Mouse (Mus musculus) mouse trophoblast stem cell (cell line): ENCODE measurements around the gene Denr.

Experiments
- in situ Hi-C, 2 experiments: fragments of 300-500 bp; cut with MseI, MboI; formaldehyde crosslinking; loops; 2 replicates in 1 of 2; 3 replicates in 1 of 2; pipeline ENCODE4 v1.15.1; 2025

The Denr gene

DNA sequence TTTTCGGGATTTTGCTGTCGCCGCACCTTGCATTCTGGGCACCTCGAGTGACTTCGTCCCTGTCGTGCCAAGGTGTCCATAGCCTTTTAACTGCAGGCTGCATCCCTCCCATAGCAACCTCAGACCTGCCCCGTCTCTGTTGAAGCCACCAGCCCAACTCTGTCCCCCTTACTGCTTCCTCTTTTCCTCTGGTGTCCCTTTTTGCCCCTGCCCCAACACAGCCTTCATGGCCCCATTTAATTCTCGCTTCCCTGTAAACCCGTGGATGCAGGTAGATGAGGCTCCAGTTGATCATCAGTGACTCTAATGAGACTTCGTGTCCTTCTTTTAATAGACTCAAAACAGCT lies 629 bp downstream of the Denr start:
- in situ Hi-C loops = no loop called here

DNA sequence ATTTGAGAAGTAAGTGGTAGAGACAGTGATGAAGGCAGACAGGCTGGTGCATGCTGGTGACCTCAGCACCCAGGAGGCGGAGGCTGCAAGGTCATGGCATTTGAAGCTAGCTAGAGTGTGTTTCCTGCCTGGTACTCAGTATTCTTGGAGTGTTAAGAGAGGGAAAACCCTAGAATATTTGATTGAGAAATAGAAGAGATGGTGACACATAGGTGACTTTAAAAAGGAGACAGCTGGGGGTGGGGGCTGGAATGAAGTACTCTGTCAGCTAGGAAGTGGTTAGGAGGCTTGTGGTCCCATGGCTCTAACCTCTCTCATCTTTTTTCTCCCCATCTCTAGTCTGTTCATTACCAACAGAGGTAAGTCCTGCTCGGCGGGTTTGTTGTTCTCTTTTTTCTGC lies 7.9 kb downstream of the Denr start:
- in situ Hi-C loops = no loop called here

DNA sequence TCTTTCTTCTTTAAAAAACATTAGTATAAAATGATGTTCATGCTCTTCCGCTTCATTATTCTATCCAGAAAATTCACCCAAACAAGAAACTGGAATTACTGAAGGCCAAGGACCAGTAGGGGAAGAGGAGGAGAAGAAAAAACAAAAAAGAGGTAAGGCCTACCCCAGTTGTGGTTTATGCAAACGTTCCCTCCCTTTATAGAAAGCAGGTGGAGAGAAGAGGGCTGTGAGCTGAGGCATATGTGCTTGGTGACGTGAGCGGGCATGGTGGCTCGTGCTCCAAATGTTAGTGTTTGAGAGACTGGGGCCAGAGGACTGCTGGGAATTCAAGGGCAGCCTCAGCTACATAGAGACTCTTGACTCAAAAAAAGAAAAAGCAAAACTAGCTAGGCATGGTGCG lies 15.1 kb downstream of the Denr start:
- in situ Hi-C loops = no loop called here

DNA sequence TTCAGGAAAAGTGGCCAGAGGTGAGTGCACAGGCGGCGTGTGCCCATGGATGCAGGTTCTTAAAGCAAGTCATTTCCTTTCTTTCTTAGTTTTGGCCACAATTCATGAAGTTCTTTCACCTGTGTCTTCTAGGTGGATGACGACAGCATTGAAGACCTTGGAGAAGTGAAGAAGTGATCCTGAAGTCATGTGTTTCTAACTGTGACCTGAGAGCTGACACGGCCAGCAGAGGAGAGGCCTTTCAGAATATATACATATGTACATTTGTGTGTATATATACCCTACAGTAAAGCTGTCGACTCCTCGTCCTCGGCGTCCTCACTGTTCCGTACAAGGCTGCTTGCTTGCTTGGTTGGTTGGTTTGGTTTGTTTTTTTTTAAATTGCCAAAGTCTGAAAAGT lies 20.1 kb downstream of the Denr start, which contains the start of gene Gm43518:
Gene Gm43518, plus strand, starts transcription at position 301 of the 400 bp plus-strand sequence.
- in situ Hi-C loops = no loop called here

DNA sequence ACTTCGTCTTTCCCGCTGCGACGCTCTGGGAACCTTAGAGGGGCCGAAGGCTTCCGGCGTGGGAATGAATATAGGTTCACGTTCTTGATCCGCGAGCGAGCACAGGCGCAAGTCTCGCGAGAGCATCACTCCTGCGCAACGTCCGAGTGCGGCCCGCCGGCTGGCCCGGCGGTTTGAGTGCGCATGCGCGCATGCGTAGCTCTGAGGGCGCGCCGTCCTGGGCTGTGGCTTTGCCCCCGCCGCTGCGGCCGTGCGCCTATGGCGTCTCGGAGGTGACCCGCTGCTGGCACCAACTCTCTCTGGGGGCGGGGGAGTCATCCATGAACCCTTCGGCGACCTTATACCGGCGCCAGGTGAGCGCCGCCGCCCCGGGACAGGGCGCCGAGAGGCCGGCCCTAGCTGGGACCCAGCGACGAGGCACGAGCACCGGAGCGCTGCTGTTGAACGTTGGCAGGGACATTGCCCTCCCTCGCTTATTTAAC lies 23.6 kb downstream of the Denr start, which contains the start of gene Ccdc62:
Gene Ccdc62, plus strand, starts transcription at position 172 of the 482 bp plus-strand sequence.
- in situ Hi-C loops = no loop called here

DNA sequence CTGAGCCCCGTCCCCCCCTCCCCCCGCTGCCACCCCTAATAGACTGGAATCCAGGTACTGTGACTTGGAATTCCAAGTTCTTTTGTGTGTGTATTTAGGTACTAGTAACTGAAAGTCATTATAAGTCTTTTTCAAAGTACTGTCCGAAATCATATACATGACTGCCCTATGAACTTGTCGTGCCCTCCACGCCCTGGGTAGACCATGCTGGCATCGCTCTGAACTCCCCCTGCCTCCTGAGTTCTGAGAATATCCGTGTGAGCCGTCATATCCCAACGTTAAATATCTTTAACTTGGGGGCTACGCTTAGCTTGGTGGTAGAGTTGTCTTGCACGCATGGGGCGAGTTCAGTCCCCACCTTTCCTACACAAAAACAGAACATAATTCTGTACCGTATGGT lies 24.2 kb downstream of the Denr start:
- in situ Hi-C loops = no loop called here

DNA sequence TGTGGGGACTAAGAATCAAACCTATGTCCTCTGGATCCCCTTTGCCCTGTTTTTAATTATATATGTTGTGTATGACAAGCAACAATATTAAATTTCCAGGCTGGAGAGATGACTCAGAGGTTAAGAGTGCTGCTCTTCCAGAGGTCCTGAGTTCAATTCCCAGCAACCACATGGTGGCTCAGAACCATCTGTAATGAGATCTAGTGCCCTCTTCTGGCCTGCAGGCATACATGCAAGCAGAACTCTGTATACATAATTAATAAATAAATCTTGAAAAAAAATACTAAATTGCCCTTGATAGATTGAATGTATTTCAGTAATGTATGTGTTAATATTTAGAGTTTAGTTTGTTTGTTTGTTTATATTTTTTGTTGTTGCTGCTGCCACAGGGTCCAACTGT lies 26.0 kb downstream of the Denr start:
- in situ Hi-C loops = no loop called here

DNA sequence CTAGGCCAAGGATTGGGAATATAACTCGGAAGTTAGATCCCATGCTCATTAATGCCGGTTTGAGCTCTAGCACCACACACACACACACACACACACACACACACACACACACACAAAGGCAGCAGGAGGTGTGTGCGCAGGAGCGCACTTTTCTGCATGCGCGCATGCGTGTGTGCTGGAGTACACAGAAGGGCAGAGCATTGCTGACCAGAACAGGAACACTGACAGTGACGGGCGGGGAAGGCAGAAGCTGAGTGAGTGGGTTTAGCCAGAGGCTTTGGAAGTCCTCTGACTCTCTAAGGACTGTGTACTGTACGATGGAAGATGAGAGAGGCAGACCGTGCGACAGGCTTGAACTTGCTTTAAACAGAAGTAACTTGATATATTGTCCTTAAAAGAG lies 26.6 kb downstream of the Denr start:
- in situ Hi-C loops = no loop called here

DNA sequence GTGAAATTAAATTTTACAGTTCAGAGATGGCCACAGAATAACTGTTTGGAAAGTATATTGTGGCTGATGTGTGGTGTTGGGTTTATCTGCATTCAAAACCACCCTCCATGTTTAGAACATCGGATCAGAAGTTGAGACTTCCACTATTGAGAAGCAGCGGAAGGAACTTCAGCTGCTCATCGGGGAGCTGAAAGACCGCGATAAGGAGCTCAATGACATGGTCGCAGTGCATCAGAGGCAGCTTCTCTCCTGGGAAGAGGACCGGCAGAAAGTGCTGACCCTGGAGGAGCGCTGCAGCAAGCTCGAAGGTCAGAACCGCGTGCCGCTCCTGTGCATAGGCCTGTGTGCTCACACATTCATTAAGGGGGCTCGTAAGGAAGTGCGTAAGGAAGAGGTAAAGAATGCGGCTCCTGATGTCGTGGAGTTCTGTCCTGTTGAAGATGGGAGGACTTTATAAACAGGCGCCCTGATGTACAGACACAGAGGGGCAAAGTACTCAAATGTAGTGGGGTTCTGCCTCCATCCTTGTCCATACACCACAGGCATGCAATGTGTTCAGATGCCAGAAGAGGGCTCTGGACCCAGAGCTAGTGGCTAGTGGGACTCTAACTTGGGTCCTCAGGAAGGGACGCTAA lies 27.1 kb downstream of the Denr start:
- in situ Hi-C loops = no loop called here

DNA sequence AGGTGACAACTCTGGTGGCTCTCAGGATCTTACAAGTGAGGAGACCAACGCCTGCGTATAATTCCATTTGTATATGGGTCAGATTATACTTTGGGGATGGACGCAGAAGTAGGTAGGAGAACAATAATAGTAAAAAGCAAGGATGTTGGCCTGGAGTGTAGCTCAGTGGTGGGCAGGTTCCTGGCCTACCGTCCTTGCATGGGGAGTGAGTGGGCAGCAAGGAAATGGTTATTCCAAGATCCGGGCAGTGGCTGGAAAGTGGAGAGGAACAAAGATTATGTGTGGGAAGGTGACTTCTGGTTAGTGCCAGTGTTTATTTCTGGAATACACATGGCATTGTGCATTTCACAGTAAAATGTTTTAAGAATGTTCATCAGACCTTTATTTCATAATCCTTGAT lies 29.0 kb downstream of the Denr start:
- in situ Hi-C loops = no loop called here

DNA sequence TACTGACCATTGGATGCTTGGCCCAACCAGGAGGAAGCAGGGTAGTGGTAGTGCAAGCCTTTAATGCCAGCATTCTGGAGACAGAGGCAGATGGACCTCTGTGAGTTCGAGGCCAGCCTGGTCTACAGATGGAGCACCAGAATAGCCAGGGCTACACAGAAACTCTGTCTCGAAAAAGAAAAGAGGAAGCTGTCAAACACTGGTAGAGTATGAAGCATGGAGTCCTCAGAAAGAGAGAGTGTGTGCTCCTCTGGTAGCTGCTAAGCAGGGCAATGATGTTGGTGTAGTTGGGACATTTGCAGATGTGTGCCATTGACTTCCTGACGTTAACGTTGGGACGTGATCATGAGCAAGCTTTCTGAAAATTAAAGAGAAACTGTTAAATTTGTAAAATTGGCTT lies 31.5 kb downstream of the Denr start:
- in situ Hi-C loops = no loop called here

DNA sequence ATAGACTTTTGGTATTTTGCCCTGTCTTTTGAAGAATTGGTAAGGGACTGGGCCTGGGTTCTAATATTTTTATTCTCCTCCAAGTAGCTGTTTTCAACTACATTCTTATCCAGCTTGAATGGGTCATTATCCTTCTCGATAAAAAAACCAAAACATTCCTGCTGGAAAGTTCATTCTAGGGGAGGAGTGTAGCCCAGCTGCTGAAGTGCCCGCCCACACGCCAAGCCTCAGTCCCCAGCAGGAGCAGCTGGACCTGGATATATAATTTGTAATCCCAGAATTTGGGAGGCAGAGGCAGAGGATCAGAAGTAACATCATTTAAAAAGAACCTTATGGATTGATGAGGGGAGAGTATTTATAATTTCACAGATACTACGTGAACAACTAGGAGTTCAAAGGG lies 39.6 kb downstream of the Denr start:
- in situ Hi-C loops = loop anchor here (5.0 to 10.0 kb wide), 2 partner anchors 46 to 128 kb away; no protein-coding TSS in a partner anchor

DNA sequence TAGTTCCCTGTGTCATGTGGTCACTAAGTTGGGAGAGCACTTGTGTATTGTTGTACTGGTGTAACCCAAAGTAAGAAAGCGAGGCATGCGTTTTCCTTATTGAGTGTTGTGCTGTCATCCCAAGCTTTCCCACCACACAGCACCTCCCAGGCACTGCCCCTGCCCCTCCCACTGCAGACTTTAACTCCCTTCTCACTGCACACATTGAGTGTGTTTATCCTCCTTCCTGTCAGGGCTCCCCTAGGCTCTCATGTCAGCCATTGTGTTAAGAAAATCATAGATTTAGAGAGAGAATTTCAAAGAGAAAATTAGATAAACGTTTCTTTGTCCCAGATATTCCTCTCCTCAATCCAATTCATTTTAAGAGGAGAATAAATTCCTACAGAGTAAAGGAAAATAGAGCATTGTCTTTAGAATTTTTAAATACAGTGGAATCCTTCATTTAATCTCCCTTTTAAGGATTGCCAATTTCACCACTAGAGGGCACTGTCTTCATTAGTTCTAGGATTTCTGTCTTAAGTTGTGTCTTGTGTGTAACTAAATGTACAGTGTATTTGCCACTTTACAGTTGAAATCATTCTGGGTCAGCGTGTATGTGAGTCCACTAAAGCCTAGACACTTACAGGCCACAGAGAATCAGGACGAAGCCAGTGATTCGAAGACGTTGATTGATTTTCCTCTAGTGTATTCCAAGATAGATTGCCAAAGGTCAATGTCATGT lies 40.2 kb downstream of the Denr start:
- in situ Hi-C loops = loop anchor here (5.0 to 10.0 kb wide), 2 partner anchors 45 to 128 kb away; no protein-coding TSS in a partner anchor

DNA sequence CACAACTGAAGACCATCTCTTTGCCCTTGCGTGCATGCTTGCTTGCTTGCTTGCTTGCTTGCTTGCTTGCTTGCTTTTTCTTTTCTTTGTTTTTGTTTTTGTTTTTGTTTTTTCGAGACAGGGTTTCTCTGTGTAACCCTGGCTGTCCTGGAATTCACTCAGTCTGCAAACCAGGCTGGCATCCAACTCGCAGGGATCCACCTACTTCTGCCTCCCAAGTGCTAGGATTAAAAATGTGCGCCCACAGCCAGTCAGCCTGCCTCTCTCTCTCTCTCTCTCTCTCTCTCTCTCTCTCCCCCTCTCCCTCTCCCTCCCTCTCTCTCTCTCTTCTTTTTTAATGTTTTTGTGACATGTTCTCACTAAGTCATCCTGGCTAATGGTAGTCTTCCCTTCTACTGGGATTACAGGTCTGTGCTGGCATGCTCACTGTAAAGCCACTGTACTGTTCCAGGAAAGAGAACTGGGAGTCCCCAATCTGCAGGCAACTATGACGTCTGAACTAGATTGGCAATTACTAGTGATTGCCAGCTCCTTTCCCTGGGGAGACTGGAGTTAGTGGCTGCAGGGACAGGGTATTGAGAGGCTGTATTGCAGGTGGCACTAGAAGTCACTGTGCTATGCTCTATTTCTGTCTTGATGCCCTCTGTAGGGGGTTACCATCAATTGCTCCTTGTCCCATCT lies 45.5 kb downstream of the Denr start:
- in situ Hi-C loops = no loop called here

DNA sequence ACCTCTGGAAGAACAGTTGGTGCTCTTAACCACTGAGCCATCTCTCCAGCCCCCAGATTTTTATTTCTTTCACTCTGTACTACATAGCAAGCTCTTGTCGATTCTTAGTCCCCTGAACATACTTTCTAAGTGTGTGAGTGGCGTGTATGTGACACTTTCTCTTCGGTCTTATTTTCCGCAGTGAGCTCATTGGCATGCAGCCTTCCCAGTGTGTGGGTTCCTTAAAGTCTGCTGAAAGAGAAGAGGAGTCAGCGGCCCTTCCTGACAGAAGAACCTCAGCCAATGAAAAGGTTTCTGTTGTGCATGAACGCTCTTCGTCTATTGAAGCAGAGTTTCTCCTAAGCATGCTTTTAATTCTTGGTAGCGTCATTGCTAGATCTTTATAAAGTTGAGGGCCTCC lies 50.2 kb downstream of the Denr start:
- in situ Hi-C loops = no loop called here

DNA sequence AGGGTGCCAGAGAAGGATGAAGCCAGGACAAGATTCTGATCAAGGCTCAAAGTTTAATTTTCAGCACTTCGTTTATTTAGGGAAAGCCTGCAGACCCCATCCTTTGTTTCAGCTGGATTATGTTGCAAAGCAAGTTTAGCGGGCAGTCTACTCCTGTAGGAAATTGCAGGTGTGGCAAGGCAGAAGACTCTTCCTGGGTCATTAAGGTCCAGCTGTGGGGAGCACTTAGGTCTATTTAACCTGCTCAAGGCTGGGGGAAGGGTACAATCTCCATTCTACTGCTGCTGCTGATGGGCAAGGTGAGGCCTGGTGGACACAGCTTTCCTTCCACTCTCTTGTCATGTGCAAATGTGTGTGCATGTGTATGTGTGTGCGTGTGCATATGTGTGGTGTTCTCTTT lies 52.0 kb downstream of the Denr start:
- in situ Hi-C loops = no loop called here

DNA sequence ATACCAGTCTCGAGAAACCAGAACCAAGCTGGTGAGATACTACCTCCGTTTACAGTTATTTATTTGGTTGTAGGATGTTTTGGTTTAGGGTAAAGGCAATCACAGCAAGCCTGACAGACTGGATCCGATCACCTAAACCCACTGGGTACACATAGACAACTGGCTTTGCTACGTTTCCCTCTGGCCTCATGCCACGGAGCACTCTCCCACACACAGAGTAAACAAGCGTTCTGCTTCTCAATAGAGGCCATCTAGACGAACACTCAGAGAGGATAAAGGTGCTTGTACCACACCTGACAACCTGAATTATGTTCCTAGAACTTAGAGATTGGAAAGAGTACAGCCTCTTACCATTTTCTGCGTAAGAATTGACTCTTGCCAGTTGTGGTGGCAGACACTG lies 53.2 kb downstream of the Denr start:
- in situ Hi-C loops = no loop called here

DNA sequence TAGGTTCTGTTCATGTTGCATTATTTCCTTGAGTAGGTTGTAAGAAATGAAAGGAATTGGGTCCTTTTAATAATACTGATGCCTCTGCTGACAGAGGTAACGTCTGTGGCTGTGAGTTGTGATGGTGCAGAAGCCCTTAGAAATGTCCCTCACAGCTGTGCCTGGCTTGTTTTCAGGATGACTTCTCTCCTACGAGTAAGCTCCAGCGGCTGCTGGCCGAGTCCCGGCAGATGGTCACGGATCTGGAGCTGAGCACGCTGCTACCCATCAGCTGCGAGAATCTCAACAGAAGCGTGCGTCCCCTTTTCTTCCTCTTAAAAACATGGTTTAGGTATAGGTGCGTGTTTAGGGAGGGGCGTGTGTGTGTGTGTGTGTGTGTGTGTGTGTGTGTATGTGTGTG lies 54.1 kb downstream of the Denr start:
- in situ Hi-C loops = no loop called here

DNA sequence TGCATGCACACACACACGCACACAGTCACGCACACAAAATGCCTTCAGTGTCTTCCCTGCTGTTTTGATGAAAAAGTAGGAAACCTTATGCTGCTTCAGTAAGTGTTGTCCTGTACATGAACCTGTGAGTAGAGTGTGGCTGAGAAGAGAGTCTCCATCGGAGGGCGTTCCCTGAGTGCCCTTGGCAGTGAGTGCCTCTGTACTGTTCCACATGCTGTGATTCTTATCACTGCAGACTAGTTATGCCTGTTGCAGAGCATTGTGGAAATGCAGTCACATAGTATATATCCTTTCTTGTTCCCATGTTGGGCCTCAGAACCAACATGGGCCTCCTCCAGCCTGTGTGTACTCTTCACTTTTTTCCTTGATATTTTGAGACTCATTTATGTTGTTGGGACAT lies 57.2 kb downstream of the Denr start:
- in situ Hi-C loops = no loop called here

DNA sequence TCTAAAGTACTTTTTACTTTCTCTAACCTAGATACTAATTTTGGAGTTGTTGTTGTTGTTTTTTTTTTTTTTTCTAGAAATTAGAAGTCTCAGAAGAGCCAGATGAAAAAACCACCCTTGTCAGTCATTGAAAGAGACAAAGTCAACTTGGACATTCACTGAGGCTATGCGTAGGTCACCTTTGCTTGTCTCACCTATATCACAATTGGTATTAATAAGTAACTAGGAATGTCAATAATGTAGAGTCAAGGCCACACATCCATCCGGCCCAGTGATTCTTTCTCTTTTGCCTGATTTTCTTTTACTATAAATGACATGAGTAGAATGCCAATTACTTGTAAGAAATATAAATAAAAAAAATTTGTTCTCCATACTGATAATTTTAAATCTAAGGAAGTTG lies 59.8 kb downstream of the Denr start:
- in situ Hi-C loops = no loop called here

DNA sequence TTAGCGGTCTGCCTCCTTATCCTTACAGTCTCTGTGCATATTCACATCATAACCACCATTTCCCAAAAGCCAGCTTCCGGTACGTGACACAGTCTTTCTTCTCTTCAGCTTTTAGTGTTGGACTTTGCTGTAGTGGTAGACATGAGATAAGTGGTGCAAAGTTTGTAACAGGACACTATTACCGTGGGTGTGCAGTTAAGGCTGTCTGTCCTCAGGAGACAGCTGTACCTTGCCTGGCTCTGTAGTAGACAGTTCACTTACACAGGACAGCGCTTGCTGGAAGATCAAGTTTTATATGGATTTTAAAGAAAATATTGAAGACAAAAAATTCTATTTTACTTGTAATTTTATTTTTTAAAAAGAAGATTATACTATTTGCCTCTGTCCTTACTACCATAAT lies 61.5 kb downstream of the Denr start:
- in situ Hi-C loops = no loop called here

DNA sequence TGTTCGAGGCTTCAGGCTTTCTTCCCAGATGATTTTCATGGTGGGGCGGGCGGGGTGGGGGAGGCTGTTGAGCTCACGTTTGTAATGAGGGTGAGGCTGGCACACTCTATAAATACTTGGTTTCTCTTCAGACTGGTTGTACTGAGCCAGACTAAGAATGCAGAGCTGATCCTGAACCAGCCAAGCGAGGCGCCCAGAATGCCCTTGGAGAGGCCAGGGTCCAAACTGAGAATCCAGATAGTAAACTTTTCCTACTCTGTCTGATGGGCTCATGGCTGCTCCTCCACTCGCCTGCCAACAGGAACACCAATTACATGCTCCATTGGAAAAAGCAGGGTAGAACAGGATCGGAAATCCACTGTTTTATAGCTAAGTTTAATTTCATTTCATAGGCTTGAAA lies 62.2 kb downstream of the Denr start:
- in situ Hi-C loops = no loop called here

DNA sequence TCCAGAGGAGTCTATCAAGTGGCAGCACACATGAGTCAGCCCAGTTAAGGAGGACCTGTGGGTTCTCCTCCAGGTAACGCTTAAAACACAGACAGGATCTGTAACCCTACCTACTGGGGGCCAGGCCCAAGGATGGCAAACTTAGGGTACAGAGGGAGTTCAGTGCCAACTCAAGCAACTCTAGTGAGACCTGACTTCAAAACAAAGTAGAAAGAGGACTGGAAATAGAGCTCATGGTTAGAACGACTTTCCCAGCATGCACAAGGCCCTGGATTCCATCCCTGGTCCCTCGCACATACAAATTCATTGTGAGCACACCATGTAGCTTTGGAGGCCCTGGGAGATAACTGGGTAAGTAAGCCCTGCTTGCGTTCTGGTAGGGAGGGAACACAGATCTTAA lies 63.6 kb downstream of the Denr start:
- in situ Hi-C loops = no loop called here
